Mouse (Mus musculus) cerebellum, adult 11 months (tissue): ENCODE results near the gene Piwil1.

Source experiments
- DNase-seq: peaks from one replicate; pipeline ENCODE4 v3.0.0; 2022

Gene Piwil1

DNA sequence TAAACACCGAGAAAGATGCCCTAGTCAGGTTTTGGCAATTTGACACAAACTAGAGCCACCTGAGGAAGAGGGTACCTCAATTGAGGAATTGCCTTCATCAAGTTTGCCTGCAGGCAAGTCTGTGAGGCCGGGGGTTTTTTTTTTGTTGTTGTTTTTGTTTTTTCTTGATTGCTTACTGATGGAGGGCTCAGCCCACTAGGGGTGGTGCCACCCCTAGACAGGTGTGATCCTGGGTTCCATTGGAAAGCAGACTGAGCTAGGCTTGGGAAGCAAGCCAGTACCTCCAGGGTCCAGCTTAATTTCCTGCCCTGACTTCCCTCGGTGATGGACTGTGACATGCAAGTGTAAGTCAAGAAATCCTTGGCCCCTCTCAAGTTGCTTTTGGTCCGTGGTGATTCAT is at the start of gene Piwil1:
TSS of gene Piwil1 (plus strand) at position 301 of the 400 bp plus-strand sequence.
- DNase-seq = no peak

DNA sequence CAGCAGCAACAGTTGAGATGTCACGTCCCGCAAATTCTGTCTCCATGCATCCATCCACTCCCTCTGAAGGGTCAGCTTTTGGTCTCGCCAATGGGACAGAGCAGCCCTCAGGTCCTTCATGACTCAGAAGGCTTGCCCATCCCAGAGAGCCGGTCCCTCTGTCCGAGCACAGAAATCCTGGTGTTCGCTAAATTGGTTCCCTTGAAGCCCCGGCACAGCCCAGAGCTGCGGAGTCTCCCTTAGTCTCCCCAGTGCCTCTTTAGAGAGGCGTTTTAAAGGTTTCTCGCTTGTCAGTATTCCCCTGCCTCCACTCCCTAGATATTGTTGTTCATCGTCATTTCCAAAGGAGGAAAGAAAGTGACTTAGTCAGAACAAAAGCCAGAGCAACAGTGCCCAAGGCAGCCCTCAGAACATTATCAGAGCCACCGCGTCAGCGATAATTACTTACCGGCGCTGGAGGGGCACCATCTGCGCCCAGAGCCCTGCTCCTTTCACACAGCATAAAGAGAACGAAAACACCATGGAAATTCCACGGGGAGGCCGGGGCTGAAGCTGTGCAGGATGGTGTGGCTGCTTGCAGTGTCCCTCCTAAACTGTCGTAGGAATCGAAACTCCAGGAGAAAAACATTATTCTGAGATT is 45.7 kb upstream of the Piwil1 start:
- no peak for DNase-seq

DNA sequence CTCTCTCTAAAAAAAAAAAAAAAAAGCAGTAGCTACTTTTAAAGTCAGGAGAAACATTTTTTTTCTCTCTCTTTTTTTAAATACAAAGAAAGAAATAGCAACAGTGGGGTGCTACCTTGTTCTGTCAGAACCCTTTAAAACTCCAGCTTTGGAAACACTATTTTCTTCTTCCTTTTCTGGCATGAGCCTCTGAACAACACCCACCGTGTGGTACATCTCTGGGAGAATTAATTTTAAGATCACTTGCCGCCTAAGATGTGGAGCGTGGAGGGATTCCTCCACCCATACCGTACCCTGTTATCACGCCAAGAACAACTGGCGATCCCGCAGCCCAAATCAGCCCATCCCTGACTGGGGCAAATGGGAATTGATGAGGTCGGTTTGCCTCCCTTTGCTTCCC is 42.2 kb upstream of the Piwil1 start:
- DNase-seq = no peak

DNA sequence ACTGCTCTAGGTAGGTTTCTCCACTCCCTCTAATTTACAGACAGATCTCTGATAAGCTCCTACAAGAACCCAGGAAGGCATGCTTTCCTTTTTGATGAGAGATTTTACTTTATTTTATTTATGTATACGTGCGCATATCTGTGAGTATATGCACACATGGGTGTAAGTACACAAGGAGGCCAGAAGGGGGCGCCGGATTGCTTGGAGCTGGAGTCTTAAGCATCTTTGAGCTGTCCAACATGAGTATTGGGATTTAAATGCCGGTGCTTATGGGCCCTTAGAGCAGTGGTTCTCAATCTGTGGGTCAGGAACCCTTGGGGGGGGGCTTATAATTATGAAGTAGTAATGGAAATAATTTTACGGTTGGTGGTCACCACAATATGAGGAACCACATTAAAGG is 39.4 kb upstream of the Piwil1 start:
- DNase-seq = no peak

DNA sequence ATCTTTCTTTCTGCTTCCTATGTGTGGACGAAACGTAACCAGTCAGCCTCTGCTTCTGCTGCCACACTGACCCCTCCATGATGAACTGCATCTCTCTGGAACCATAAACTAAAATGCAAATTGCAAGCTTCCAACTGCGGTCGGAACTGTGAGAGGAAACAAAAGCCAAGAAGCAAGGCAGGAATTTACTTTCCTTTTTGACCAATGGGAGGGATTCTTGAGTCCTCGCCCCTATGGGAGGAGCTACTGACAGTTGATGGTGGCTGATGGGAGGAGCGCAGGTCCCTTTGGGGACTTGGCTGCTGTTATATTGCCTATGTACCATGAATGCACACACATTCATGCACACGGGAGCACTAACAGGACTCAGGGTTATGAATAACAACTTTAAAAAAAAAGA is 38.3 kb upstream of the Piwil1 start:
- no peak for DNase-seq

DNA sequence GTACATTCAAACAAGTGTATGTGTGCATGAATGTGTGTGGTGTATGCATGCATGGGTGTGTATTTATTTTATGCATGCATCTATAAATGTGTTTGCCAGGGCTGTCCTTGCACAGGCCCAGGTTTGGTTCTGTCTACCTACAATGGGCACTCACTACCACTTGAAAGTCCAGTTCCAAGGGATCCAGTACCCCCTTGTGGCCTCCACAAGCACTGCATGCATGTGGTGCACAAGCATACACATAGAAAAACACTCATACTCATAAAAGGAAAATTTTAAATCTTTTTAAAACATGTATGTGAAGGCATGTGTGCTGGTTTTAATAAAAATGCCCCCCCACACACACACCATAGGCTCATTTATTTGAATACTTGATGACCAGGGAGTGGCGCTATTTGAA is 37.3 kb upstream of the Piwil1 start:
- DNase-seq = no peak

DNA sequence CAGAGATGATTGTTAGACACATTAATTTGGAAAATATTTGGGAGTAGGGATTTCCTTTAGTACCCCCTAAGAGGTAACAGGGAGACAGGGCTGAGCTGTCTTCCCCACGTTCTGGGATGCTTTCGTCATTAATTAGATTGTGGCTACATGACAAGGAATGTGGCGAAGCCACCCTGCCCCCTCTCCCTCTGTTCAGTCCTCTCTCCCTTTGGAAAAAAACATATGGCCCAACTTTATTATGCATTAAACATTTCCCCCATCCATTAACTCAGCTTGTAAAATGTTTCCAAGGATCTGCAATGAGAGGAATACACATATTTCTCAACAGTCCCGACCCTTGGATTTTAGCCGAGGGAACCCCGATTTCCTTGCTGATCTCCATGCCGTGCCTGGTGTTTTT is 35.0 kb upstream of the Piwil1 start:
- no peak for DNase-seq

DNA sequence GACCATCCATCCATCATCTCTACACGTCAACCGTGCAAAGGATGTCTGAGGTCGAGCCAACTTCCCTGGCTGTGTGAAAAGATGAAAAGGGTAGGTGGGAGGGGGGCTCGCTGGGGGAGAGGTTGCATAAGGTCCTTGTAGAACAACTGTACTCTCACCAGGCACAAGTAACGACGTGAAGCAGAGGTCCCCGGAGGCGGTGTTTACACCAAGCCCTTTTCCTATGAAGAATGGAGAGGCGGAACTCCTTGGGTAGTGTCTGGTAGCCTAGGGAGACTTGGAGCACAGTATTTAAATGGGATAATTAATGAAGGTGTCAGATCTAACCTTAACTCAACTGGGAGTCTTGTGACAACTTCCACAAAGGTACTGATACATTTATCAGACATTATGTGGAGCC is 28.2 kb upstream of the Piwil1 start:
- DNase-seq = no peak

DNA sequence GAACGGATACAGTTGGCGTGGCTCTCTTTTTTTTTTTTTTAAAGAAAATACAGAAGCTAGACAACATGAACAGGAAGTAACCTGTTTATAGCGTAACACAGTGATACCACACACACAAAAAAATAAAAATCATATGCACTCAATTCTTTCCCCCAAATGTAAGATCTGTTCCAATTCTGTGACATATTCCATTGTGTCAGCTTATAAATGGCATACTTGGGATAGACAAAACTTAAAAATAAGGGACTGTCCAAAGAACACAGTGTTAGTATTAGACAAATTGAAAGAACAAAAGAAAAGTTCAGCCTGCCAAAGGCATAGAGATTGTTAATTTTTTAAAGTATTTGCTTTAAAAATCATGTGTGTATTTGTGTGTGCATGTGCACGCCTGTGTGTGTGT is 25.0 kb upstream of the Piwil1 start:
- no peak for DNase-seq

DNA sequence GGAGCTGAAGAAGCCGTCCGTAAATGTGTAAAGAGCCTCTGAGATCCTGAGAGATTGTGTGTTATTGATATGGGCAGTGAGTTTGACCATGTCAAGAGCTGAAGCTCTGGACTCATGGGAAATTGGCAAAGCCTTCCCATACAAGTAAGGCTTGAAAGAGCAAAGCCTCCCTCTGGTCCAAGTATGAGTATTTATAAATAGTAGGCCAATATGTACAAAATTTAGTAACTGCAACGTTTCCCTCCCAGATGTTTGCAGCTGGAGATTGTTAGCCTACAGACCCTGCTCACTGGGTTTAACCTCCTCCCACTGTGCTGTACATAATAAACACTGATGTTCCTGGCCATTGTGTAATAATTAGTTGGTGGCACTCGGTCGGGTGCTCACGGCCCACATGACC is 24.5 kb upstream of the Piwil1 start:
- no peak for DNase-seq

DNA sequence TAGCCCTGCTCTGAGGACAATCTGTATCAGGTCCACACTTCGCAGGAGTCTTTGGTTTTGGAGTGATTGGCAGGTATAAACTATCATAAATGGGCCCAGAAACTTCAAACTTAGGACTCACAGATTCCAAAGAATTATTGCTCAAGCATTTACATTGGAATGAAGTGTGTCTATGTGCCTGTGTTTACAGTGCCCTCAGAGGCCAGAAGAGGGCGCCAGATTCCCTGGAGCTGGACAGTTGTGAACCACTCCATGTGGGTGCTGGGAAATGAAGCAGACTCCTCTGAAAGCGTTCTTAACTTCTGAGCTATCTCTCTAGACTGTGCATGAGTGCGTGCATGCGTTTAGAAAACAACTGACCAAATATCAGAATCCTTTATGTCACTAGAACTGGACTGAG is 20.9 kb upstream of the Piwil1 start:
- no peak for DNase-seq

DNA sequence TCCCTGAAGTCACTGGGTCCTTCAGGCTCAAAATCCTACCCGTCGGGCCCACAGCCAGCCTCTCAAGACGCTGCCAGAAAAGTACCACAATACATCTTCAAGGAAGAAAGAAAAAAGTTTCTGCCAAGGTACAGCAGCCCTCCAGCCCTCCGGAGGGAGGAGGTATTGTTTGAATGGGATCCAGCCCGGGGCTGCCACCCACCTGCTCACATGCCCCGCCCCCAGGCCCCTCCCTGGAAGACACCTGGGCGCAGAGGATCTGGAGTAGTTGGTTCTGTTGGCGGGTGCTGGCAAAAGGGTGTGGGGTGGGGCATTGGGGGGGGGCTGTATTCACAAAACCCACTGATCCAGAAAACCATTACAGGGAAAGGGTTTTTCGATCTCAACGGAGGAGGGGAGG is 18.1 kb upstream of the Piwil1 start:
- no peak for DNase-seq

DNA sequence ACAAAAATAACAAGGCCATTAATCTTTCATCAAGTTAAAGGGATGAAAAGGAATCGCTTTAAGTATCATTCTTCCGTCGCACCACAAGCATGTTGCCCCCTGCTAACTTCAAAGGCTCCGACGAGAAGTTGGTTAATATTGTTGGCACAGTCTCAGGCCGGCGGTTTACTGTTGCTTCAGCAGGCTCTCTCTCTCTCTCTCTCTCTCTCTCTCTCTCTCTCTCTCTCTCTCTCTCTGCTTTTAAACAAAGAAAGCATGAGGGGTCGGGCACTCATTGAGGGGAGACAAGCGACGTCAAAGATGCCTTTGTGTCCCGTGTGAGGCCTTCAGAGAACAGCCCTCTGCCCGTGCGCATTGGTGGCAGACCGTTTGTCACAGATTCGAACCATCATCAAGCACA is 17.7 kb upstream of the Piwil1 start:
- no peak for DNase-seq

DNA sequence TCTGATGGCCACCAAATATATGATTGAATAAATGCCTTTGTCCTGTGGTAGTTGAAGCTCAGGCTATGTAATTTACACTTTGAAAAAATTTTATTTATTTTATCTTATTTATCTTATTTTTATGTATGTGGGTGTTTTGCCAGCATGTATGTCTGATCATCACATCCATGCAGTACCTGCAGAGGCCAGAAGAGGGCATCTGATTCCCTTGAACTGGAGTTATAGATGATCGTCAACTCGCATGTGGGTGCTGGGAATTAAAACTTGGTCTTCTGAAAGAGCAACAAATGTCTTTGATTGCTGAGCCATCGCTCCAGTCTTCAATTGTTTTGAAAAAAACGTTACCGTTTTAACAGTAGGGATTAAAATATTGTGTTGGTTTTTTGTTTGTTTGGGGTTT is 15.2 kb upstream of the Piwil1 start:
- no peak for DNase-seq

DNA sequence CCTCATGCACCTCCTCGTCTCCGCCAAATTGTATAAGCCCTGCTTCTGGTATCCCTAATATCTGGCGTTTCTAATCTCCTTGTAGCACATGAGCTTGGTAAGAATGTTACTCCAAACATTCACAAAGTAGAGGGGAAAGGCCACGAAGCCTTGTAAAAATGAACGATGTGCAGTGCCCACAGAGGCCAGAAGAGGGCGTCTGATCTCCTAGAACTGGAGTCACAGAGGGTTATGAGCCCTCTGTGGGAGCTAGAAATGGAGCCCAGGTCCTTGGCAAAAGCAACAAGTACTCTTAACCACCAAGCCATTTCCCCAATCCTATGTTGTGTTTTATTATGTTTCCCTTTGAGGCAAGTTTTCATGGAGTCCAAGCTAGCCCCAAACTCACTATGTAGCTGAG is 8.2 kb upstream of the Piwil1 start:
- DNase-seq = no peak

DNA sequence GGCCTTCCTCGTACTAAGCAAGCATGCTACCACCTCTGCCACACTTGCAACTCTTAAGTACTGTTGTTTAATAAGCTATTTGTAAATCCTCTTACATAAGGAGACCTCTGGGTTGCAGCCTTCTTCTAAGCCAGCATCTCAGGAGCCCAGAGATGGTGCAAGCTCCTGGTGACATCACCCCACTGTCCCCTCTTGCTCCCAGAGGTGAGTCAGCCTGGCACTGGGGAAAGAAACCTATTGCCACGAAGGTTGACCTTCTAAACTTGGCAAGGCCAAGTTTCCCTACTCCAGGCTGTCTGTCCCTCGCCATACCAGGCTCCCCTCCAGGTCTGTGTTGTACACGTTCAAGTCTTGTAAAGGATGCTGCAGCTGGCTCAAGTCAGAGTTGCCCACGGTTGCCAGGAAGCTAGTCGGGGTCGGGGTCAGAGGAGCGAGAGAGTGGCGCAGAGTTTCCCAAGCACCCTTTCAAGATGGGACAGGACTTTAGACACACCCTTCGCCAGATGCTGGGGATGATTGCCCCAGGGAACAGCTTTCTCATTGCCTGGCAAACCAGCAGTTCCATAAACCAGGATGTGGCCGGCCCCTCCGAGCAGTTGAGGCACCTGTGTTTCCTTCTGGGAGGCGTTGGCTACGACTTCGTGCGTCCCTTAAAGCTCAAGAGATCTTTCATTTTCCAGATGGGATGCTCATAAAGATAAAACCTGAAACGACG is 7.6 kb upstream of the Piwil1 start:
- no peak for DNase-seq

DNA sequence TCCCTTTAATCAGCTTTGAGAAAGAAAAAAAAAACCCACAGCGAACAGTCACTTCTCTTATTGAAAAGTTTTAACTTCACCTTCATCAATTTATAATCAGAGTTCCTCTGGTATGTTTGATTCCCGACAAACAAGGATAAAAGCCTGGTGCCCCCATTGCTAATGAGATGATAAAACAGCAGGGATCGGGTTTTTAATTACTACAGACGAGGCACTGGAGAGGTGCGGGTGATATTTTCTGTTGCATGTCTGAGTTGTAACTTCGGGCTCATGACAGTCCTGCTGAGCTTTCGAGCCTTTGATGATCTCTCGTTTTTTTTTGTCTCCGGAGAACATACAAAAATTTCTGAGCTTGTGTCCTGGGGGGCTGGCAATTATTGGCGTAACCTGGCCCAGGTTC is 5.5 kb upstream of the Piwil1 start:
- DNase-seq = no peak

DNA sequence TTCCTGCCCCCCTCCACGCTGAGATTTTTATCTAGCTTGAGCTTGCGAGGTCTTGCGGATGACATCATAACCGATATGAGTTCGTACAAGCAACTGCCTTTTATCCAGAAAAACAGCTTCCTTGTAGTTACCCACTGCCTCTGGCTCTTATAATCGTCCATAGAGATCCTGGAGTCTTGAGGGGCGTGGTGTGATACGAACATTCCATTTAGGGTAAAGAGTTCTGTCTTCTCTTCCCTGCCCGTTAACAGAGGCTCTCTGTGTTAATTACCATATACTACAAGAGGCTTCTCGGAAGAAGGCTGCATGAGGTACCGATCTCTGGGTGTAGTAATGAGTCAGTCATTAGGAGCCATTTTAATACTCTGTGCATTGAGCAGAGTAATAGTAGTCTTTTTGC is 1.6 kb upstream of the Piwil1 start:
- DNase-seq = no peak

DNA sequence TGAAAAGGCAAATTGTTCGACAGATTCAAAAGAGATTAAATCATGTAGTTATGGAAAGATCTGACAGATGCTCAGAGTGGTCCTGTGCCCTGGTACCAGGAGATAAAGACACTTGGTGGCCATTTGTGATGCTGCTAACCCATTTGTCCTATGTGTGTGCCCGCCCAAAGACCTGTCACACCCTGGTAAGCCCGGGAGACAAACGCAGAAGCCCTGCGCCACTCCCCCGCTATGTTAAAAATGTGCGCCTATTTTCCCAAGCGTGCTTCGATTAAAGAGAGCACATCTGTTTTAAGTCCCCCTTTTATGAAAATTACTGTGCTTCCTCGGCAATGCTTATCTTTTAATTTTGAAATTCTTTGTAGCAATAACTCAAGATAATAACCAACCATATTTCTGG is 1.4 kb downstream of the Piwil1 start:
- no peak for DNase-seq

DNA sequence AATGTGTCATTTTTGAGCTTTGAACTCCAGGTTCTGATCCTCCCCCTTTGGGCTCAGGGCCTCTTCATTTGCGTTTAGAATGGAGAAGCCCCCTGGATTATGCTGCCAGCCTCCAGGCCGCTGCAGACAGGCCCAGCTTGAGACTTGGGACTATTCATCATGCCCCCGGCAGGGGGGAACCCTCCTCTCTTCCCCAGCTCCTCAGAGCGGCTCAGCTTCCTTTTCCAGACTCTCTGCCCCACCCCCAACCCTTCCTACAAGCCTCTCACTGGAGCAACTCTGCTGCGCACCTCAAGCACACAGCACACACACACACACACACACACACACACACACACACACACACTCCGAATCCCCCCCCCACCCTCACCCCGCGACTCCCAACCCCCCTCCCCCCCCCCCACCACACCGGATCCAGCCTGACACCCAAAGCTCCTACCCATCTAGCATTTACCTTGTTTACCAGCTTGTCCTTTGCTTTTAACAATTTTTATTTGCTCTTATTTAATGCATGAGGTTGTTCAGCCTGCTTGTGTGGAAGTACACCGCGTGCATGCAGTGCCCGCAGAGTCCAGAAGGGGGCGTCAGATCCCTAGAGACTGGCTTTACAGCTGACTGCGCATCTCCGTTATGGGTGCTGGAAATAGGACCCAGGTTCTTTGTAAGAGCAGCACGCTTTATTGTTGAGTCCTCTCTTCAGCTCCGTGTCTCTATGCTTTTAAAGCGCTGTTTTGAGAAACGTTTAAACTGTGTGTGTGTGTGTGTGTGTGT is 2.0 kb downstream of the Piwil1 start:
- no peak for DNase-seq

DNA sequence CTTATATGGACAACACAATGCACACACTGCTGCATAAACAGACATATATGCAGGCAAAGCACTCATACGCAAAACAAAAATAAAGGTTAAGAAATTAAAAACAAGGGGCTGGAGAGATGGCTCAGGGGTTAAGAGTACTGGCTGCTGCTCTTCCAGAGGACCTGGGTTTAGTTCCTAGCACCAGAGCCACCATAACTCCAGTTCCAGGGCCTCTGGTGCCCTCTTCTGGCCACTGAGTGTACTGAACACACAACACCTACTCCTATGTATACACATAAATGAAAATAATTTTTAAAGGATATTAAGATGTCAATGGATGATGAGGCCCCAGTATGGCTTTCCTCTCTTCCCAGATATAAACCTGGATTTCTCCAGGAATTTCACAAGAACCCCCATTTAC is 4.1 kb downstream of the Piwil1 start:
- no peak for DNase-seq

DNA sequence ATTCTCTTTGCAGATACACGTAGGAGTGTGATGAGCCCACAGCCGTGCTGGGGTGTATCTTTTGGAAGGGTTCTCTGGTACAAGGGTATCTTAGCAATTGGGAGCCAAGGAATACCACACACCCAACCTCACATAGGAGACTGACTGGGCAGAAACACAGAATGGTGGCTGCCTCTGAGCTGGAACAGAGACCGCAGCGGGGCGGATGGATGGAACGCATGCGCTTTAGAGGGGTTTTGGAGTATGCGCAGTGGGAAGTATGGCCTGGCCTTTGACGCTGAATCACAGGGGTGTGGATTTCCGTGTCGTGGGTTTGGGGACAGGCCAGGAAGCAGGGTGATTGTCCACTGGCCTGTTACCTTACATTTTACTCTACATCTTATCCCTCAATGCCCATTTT is 4.9 kb downstream of the Piwil1 start:
- DNase-seq = no peak

DNA sequence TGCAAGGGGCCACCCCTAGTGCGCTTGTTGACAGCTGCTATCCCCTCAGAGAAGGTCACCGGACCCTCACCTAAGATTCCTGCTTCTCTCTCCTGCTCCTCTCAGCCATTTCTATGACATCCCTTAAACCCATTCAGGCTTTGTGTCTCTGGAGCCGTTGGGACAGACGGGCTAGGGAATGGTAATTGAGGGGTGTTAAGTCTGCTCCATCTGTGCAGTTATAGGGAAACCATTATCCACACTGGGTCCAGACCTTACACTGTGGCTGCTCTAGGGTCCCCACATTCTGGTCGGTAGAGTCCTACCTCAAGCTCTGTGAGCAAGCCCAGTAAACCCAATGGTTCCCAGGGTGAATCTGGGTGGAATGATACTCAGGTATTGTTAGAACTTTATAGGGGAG is 6.6 kb downstream of the Piwil1 start:
- no peak for DNase-seq

DNA sequence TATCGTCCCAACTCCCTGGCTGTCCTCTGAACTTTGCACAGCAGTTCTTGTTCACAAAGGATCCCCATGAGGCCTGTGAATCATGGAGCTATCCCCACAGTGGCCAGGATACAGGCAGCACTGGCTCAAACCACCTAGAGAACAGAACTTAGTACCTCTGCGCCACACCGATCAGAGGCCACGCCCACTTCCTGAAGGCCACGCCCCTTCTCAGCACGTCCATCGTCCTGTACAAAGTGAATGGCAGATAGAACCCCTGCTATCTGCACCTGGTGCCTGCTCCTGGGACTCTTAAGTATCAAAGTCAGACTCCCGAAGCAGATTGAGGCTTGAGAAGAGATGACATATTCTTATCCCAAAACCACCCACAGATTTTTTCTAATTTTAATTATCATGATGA is 8.3 kb downstream of the Piwil1 start:
- DNase-seq = no peak
